Mouse (Mus musculus) thymus, adult 18-20 months (tissue): ENCODE measurements around the gene Appl2.

Experiments
- DNase-seq, 2 experiments: peaks; one replicate each; pipeline ENCODE4 v3.0.0; 2022; ENCODE audit warnings: mixed read lengths in 2 of 2

Gene Appl2

GRCm38 (mm10) chr10:83563005-83563404 is 85.5 kb downstream of the Appl2 start:
- DNase-seq: no peak
